Mouse (Mus musculus) gastrocnemius, postnatal 4 days (tissue): Measurements from ENCODE around the gene Ankrd28. TPM values are rescaled to one million over a fixed set of nuclear protein-coding genes. Genes with fewer than 3 reads are reported as not detected.
A peak's percentile ranks its signal among the peaks of the same experiment; 100 is the strongest.

Source experiments
- DNase-seq, 2 experiments: peaks; one replicate each; pipeline ENCODE4 v3.0.0; 2021 to 2022; ENCODE audit warnings: low spot score in 2 of 2, mixed read lengths in 2 of 2
- total RNA-seq, 2 experiments: library from RNA; stranded (reverse); gene quantifications; 2 replicates each; pipeline ENCODE4 v1.2.3; 2021

The Ankrd28 gene
- total RNA-seq, 2 experiments from 2014 or later, result 45.0 to 51.1 TPM

GRCm38 (mm10) chr14:31718332-31718731 lies 112.1 kb downstream of the Ankrd28 start:
- no peak for DNase-seq

GRCm38 (mm10) chr14:31717360-31717759 lies 113.1 kb downstream of the Ankrd28 start:
- DNase-seq, result no peak

- no peak for DNase-seq
Observed at GRCm38 (mm10) chr14:31715669-31716068, 114.8 kb downstream of the Ankrd28 start.

GRCm38 (mm10) chr14:31709343-31709742 lies 121.1 kb downstream of the Ankrd28 start:
- no peak for DNase-seq

GRCm38 (mm10) chr14:31700376-31700775 lies 130.1 kb downstream of the Ankrd28 start:
- no peak for DNase-seq

GRCm38 (mm10) chr14:31697755-31698154 lies 132.7 kb downstream of the Ankrd28 start:
- DNase-seq, result no peak

- no peak for DNase-seq
Observed at GRCm38 (mm10) chr14:31697346-31697745, 133.1 kb downstream of the Ankrd28 start.

GRCm38 (mm10) chr14:31696985-31697303 lies 133.5 kb downstream of the Ankrd28 start:
- no peak for DNase-seq

- DNase-seq, result no peak
Observed at GRCm38 (mm10) chr14:31696206-31696984, 134.1 kb downstream of the Ankrd28 start.

GRCm38 (mm10) chr14:31692536-31692935 lies 137.9 kb downstream of the Ankrd28 start:
- DNase-seq, result no peak

GRCm38 (mm10) chr14:31686231-31686630 lies 144.2 kb downstream of the Ankrd28 start:
- no peak for DNase-seq

GRCm38 (mm10) chr14:31685680-31686079 lies 144.8 kb downstream of the Ankrd28 start:
- no peak for DNase-seq

GRCm38 (mm10) chr14:31684343-31685040 lies 146.0 kb downstream of the Ankrd28 start:
- no peak for DNase-seq

GRCm38 (mm10) chr14:31683610-31684009 lies 146.8 kb downstream of the Ankrd28 start:
- DNase-seq, result no peak

GRCm38 (mm10) chr14:31681931-31682555 lies 148.4 kb downstream of the Ankrd28 start:
- DNase-seq, result no peak

GRCm38 (mm10) chr14:31681291-31681690 lies 149.2 kb downstream of the Ankrd28 start:
- DNase-seq, result no peak

- no peak for DNase-seq
Observed at GRCm38 (mm10) chr14:31680656-31681055, 149.8 kb downstream of the Ankrd28 start.

GRCm38 (mm10) chr14:31671635-31672320 lies 158.7 kb downstream of the Ankrd28 start:
- DNase-seq, result no peak

- DNase-seq, result no peak
Observed at GRCm38 (mm10) chr14:31669642-31670490, 160.6 kb downstream of the Ankrd28 start.

GRCm38 (mm10) chr14:31669161-31669611 lies 161.3 kb downstream of the Ankrd28 start:
- peak in 1 of 2 experiments; percentile 72 for DNase-seq

- no peak for DNase-seq
Observed at GRCm38 (mm10) chr14:31668326-31668725, 162.1 kb downstream of the Ankrd28 start.
